Mouse (Mus musculus) urinary bladder, postnatal 10 days (tissue): ENCODE results near the gene Plekhg6.

ENCODE experiments used
- DNase-seq: peaks from one replicate; pipeline ENCODE4 v3.0.0; 2022; ENCODE audit warnings: low spot score

Plekhg6 gene

DNA sequence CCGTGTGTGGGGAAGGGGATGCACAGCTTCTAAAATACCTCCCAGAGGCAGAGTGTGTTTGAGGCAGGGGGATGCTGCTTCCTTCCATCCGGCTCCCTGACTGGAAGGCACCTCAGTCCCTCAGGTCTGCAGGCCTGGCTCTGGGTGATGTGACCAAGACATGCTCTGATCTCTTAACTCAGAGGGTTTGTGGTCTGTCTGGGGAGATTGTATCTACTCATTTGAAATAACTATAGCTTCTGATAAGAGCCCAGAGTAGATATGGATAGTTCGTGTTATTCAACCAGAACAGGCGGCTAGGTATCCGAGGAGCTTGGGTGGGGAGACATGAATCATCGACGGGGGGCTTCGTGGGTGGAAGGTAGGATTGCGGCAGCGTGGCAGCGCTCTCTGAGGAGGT lies 27.4 kb downstream of the Plekhg6 start:
- DNase-seq, result no peak

DNA sequence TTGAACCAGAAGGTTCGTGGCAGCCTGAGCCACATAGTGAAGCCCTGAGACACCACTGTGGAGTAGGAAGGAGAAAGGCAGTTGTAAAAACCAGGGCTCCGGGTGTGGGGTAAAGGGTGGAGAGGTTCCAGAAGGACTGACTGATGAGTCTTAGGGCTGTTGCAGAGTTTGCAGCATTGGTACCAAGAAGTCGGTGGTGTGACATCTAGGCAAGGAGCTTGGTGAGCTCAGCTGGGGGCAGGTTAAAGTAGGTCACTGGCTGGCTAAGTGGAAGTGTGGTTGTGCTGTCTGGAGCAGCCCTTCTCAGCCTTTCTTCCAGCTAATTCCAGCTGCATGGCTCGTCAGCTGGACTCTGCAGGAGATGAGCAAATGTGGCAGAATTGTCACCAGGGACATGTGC lies 27.8 kb downstream of the Plekhg6 start:
- DNase-seq, result no peak

DNA sequence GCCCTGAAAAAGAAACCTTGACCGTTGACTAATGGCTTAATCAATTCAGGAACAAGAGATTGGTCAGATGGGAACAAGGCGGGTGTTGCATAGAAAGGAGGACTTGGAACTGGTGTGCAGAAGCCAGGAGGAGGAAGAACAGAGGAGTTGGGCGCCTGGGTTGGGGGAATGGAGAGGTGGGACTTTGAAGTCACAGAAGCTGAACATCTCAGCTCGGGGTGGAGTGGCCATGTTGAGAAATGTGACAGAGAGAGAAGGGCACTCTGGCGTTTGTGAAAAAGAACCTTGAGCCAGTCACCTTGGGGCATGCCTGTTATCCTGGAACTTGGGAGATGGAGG lies 28.6 kb downstream of the Plekhg6 start:
- no peak for DNase-seq

DNA sequence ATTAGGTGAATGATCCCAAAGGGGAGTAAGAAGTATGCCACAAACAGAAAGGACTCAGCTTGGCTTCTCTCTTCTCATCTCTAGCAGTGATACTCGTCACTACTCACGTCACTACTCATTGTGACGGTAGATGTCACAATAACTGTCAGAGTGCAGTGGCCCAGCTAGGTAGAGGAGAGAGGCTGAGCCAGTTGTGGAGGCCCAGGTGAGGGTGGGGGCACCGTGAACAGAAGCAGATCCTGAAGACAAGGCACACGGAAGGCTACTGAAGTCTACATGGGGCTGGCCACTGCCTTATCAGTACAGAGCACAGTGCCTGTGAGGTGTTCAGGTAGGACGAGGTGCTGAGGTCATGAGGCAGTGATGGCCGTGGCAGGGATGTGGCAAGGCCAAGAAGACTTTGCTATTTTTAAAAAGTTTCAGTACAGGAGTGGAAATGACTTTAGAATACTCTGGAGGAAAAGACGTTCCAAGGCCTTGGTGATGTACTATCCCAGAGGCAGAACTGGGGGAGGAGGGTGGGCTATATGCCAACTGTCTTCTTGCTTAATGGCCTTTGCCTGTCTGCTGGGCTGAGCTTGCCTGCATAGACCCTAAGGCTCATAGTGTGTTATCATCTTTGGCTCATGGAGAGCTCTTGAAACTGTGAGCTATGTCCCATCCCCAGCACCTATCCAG lies 29.1 kb downstream of the Plekhg6 start:
- DNase-seq, result no peak

DNA sequence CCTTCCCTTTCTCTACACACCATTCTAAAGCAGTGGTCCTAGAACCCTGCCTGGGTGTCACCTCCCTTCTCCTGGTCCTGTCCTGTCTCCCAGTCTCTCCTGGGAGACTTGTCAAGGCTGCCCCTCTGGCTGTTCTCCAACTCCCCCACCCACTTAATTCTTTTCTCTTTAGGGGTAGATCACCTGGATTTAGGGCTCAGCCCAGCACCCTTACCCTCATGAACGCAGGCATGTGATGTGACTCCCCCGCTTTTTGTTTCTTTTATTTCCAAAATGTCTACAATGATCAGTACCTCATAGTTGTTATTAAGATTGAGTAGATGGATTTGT lies 29.6 kb downstream of the Plekhg6 start:
- DNase-seq, result no peak

DNA sequence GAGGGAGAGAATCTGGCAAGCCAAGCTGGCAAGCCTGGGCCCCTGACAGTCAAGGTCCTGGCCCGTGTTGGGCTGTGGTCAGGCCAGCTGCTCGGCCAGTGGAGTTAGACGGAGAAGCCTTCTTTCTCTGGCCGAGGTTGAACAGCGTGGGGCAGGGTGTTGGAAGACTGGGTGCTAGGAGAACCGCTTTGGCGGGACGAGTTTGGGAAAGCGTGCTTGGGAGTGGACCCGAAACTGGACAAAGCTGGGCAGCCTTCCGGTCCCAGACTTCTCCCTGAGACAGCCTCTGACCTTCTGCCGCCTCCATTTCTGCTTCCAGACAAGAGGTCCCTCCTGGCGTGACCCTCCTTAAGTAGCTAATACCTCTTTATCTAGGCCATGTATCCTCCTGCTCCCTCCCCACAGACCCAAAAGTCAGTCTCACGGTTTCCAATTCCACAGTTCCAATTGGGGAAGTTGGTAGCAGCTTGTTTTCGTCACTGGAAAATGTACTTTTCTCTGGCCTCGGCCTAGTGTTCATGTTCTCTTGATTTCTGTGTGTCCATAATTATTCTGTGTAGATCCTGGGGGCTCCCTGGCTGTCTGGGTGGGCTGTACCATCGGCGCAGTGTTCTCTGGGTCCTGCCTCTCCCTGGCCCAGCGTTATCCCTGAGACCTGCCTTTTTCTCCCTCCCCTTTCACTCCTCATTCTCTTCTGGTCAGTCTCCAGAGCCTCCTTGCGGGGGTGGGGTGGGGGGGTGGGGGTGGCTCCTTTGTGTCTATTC lies 30.2 kb downstream of the Plekhg6 start:
- DNase-seq, result no peak

DNA sequence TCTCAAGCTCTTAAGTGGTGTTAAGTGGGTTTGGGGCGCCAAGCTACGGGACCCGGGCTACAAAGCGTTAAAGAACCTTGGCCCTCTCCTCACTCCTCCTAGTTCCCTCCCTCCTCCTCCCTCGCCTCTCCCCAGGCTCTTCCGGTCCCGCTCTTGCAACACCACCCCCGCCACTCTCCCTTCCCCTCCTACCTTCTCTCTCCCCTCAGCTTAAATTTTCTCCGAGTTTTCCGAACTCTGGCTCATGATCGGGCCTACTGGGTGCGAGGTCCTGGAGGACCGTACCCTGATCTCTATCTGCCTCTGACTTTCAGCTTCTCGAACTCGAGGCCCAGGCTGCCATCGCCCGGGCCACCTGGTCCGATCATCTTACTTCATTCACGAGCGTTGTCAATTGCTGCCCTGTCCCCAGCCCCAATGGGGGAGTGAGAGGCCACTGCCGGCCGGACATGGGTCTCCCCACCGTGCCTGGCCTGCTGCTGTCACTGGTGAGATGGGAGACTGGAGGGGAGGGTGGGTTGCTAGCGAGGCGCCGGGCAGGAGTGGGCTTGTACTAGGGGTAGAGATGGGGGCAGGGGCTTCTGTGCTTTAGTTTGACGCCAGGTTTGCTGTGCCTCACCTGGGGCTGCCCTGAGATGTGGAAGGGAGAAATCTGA lies 30.9 kb downstream of the Plekhg6 start:
- DNase-seq, result no peak

DNA sequence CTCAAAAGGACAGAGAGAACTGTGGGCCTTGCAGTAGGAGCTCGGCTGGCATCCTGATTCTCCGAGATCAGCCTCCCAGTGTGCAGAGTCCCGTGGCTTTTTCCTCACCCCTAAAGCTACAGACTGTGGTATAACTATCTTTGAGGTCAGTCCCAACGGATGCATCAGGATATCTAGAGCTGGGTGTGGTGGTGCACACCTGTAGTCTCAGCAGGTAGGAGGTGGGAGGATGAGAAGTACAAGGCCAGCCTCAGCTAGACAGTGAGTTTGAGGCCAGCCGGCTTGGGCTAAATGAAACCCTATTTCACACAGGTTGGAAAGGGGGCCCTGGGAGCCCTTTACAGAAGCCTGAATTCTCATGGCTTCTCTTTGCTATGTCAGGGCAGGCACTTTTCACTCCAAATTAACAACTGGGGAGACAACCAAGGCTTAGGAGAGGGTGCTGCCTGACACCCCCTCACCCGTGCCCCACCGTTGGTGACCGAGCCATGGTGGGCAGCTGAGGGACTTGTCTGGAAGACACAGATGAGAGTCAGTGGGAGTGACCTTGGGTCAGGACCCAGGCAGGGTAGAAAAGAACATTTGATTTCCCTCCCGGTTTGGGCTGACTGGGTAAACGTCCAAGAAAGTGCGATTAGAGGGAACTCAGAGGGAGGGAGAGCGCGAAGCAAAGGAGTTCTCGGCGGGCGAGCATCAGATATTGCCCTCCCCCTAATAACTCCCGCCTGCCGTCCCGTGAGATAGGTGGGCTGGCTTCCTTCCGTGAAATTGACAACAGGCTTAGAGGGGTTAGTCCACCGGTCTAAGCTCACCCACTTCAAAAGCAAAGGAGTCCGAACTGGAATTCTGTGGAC lies 31.6 kb downstream of the Plekhg6 start, which contains the start of gene Tnfrsf1a:
Gene Tnfrsf1a (plus strand): TSS at position 642 of the 854 bp plus-strand sequence.
- no peak for DNase-seq

DNA sequence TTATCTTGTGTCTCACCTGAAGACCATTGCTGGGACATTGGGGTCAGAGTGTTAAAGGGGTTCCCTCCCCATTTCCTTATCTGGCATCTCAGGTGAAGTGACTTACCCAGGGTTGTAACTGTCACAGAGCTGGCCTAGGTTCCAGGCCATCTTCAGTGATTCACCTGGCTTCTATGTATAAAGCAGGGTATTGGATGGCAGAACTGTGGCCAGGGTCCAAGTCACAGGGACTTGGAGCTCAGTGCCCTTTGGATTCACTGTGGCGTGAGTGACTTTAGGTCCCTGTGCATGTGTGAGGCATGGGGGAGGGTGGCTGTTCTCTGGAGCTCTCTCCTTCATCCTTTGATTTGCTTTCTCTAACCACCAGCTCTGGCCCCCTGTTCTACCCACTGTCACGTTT lies 34.6 kb downstream of the Plekhg6 start:
- no peak for DNase-seq

DNA sequence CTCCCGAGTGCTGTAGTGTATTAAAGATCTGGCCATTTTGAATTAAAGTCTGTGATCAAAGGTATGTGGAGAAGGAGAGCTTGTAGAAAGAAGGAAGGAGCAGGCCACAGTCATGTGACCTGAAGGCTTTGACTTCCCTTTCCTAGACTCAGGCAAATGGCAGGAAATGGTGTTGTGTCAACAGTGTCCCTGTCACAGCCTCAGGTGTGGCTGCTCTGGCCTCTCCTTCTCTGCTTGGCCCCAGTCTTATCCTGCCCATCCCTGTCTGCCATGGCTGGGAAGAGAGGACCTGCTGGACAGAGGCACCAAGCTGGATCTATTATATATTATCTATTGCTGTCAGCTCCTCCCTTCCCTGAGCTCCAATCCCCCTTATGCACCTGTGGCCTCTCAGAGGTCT lies 35.0 kb downstream of the Plekhg6 start:
- no peak for DNase-seq

DNA sequence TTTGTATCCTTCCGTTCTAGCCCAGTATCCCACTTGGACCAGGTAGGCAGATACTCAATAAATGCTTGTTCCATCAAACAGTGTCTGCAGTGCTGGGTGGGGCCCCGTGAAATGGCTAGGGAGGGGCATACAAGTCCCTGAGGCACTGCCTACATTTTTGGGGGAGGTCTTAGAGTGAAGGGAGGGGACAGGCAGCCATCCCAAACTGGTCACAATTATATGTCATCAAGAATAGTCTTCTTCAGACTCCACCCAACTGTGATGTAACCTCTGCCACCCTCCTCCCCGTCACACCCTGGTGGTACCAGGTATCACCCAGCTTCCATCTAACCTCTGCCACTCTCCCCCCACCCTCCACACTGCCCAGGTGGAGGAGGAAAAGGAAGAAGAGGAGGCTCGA lies 35.7 kb downstream of the Plekhg6 start:
- DNase-seq, result no peak

DNA sequence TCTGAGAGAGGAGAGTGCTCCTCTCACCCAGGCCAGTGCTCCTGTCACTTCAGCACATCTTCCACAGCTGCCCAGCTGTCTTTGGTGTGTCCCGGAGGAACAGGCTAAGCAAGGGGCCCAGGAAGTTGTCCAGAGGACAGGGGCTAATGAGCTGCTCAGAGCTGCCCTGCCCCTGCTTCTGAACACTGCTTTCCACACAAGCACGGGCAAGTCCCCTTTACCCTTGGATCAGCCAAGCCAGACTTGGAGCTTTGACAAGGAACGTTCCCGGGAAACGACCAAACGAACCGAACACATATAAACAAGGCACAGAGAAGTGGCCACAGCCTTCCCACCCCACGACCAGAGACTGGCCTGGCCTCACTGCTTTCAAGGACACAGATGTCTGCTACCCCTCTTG lies 36.5 kb downstream of the Plekhg6 start:
- no peak for DNase-seq

DNA sequence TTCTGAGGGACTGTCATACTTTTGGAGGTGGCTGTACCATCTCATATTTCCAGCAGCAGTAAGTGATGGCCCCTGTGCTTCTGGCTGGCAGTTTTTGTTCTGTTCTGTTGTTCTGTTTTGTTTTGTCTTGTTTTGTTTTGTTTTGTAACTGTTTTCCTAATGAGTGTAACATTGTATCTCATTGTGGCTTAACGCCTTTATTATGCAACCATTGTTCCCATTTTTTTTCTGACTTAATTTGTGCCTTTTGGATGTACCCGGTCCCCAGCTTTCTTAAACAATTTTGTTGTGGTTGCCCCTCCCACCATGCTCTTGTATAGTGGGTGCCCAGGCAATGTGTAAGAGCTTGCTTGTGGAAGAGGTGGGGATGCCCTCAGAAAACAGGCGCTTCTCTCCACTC lies 38.4 kb downstream of the Plekhg6 start:
- DNase-seq, result no peak

DNA sequence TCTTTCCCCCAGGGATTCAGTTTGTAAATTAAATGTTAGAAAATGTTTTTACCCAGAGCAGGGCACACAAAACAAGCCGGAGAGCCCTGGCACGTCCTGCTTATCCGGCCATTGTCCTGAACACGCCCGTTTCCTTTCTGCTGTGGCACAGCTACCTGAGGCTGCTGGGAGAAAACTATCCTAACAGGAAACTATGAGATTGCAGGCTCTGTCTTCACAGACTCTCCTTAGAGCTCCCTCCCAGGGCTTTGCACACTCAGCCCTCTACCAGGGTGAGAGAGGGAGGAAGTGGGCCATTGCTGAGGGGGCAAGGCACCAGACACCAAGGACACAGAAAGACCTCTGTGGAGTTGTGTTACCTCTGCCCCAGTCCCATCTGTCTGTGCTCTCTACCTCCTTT lies 40.3 kb downstream of the Plekhg6 start:
- no peak for DNase-seq

DNA sequence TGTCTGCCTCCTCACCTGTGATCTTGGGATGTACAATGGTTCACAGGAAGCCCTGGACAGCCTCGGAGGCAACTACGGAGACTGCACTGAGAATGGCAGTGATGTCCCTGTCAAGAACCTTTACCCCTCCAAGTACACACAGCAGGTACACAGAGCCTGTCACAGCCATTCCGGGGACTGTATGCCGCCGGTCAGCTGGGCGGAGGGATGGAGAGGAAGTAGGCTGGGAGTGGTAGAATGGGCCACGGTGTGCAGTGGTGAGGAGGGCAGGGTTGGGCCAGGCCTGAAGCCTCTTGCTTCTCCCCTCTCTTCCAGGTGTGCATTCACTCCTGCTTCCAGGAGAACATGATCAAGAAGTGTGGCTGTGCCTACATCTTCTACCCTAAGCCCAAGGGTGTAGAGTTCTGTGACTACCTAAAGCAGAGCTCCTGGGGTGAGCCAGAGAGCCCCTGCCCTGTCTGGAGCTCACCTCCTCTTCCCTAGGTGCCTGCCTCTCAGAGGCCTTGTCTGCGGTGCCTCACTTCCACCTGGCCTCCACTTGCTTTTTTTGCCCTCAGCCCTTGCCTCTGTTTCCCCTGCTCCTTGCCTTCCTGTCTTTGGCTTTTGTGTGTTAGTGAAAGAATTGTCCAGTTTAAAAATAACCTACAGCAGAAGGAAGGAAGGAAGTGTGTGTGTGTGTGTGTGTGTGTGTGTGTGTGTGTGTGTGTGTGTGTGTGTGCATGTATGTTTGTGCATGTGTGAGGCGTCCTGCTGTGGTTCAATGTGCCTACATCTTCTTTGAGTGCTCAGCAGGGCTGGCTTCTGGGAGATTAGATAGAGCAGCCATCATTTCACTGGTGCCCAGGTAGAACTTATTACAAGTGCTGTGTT lies 41.6 kb downstream of the Plekhg6 start:
- DNase-seq, result no peak

DNA sequence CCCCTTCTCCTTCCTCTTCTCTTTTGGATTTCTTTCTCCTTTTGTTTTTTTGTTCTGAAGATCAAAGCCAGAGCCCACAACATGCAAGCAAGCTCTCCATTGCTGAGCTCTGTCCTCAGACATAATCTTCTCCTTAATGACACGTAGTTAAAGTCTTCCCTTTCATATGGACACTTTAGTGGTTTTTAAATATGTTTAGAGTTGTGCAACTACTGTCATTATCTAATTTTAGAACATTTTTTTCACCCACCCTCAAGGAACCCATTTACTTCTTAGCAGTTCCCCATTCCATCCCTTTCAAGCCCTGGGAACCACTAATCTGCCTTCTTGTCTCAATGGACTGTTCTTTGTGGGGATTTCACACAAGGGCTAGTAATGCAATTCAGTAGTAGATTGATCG lies 46.2 kb downstream of the Plekhg6 start:
- DNase-seq, result no peak

DNA sequence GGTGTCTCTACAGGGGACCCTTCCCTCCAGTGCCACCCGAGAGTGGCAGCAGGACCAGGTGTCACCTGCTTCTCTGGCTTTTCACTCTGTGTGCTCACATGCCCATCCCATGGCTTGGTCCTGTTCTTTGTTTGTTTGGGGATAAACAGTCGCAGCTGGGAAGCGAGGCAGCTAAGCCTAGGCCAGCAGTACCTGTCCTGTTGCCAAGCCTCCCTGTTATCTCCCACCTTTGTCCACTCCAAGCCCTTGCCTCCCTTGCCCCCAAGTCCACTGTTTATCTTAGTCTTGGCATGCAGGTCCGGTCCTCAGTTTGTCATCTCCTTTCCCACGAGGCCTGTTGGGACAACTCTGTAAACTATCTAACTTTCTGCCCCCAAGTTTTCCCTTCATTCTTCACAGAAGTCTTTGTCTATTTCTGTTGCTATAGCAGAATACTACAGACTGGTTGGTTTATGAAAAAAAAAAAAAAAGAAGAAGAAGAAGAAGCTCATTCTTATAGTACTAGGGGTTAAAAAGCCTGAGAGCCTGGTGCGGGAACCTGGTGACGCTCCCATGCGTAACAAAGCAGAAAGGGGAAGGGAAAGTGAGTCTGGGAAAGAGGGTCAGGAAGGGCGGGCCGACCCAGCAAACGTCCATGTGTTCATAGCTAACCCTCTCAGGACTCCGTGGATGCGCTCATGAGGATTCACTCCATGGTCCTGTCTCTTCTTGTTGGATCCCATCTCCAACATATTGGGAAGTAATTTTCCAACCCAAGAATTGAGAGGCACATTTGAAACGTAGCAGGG lies 47.3 kb downstream of the Plekhg6 start:
- no peak for DNase-seq

DNA sequence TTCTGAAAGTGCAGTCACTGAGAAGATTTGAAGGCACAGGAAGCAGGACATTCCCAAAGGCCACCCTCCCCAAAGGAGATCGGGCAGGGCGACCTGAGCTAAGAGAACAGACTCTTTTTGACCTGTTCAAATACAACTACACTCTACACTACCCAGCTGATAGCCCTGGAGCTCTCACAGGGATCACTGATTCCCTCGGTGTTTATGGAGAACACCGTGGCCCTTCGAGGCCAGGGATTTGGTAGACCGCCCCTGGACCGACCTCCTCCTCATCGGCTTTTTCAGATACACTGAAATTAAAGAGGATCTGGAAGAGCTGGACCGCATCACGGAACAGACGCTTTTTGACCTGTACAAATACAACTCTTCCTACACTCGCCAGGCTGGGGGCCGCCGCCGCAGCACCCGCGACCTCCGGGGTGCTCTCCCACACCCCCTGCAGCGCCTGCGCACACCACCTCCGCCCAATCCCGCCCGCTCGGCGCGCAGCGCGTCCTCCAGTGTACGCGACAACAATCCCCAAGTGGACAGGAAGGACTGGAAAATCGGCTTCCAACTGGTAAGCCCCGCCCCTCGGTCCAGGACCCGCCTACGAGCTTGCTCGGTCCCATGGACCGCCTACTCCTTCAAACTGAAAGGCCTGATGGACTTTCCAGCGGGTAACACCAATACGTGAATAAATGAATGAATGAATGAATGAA lies 49.8 kb downstream of the Plekhg6 start:
- peak; percentile 69 for DNase-seq

DNA sequence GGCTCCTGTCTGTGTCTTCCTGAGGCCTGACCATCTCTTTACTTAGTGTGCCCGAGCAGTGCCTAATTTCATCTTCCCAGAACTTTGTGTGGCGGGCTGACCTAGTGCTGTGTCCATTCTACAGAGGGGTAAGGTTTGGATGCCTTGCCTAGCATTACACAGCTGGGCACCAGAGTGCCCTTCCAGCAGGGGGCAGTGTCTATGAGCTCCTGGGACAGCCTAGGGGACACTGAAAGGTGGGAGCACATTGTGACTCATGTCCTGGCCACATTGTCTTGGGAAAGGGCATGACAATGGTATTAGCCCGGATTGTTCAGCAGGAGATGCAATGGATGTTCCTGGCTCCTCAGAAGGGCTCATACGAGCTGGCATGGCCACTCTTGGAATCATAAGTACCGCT lies 52.4 kb downstream of the Plekhg6 start:
- no peak for DNase-seq

DNA sequence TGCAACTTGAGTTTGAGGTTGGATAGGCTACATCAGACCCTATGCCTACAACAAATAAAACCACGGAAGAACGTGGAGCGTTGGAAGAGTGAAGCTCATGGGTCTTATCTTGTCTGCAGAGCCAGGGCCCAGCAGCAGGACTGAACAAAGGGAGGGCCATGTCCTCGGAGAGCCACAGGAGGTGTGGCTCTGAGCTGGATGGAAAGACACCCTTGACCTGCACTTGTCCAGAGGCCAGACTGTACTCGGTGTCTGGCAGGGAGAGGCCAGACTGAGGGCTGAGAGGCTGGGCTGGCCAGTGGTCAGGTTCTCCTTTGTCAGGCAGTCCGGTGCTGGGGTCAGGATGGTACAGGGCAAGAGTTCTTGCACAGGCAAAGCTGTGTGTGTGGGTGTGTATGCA lies 55.3 kb downstream of the Plekhg6 start:
- no peak for DNase-seq
